Mouse (Mus musculus) fat pad, adult 2 months (tissue): ENCODE results near the gene Serpinf1.

ENCODE experiments used
- DNase-seq: peaks from one replicate; pipeline ENCODE4 v3.0.0-alpha.2; 2011; ENCODE audit warnings: low read depth, low spot score; ENCODE audit errors: extremely low read depth

Gene Serpinf1

DNA sequence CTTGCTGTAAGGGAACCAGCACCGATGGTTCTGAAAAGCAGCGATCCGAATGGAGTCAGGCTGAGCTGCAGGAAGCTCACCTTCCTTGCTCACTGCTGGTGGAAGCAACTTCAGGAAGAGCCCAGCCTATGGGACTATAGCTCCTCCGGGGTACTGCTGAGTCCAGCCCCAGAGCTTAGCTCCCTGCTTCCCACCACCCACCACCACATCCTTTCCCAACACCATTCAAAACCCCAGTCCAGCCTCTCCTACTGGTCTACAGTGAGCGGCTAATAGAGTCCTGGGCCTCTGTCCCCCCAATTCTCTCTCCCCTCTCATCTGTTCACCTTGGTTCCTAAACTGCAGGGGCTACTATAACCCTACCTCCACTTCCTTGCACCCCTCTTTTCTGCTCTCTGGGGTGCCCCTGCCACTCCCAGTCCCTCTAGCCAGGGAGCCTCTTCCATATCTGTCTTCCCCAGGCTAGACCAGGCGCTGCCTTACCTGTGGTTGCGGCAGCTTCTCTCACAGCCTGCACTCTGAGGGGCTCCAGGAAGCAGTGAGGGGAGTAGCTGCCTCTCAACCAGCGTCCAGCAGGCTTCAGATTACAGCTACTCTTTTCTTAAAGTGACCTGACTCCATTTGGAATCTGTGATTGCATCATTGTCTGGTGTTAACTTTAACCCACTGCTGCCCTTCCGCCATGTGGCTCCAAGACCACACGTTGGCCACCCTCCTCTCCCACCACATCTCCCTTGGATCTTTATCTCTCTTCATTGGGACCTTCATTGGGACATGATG is at the start of gene Serpinf1:
Gene Serpinf1 (minus strand): TSS at position 689 of the 780 bp plus-strand sequence.
- DNase-seq = no peak

DNA sequence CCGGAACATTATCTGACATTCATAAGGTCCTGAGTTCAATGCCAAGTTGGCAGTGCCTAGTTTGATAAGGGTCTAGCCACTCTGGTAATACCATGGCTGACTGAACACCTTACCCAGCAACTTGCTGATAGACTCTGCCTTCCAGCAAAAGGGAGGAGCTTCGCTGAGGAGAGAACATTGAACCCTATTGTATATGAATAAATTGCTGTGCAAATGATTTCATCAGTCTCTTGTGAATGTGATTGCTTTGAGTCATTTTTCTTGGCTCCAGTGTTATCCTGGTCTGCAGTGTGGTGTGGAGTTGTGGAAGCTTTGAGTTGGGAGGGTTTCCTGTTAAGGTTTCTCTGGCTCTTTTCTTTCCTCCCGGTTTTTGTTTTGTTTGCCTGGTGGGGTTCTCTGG is 48.2 kb upstream of the Serpinf1 start:
- peak; percentile 88 for DNase-seq

DNA sequence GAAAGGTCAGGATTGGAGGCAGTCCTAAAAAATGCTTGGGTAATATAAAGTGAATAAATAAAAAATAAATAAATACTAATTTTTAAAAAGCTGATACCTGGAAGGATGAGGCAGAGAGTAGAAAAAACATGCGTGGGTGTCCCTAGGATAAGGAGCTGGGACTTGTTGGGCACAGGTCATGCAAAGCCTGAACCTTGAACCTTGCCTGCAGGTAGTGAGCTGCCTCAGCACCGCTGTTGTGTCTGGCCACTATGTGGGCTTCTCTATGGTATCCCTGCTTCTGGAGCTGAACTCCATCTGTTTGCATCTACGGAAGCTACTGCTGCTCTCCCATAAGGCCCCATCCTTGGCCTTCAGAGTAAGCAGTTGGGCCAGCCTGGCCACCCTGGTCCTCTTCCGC is 46.8 kb upstream of the Serpinf1 start:
- DNase-seq = no peak

DNA sequence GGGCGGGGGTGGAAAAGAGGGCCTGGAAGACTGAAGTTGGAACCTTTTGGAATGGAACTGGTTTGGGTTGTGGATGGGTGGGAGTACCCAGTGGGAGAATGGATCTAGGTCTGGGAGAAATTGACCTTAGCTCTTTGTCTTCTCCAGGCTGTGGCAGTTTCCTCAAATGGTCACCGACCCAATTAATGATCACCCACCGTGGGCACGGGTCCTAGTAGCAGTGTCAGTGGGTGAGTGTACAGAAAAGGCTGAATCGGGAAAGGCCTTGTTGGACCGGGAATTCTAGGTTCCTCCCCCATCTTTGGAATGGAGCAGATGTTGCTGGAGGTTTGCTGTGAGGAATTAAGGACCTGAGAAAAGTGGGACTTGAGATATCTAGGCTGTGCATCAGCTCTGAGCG is 45.9 kb upstream of the Serpinf1 start:
- no peak for DNase-seq

DNA sequence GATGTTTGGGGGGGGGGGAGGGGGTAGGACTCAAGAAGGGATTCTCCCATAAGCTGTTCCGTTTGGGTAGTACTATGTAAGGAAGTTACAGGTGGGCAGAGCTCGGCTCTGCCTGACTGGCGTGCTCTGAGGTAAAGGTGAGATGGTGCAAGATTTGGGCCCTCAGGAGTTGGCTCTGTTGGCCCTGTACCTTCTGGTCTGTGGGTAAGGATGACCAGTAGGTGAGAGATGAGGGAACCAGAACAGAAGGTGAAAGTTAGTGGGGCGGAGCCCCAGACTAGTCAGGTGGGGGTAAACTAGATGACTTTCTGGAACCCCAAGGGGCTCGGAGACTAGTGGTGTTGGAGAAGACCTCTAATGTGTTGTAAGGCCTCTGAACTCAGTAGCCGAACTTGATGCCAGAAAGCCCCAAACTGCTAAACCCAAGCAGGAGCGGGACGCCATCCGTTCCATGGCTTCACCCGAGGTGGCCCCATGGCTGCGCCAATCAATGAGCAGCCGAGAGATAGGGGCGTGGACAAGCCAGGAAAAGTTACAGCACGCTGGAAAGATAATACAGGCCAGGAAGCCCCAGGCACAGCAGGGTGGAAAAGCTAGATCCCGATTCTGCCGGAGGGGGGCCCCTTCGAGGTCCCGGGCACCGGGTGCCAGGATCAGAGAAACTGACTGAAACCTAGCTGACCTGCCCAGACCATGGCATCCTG is 45.2 kb upstream of the Serpinf1 start:
- peak; percentile 91 for DNase-seq

DNA sequence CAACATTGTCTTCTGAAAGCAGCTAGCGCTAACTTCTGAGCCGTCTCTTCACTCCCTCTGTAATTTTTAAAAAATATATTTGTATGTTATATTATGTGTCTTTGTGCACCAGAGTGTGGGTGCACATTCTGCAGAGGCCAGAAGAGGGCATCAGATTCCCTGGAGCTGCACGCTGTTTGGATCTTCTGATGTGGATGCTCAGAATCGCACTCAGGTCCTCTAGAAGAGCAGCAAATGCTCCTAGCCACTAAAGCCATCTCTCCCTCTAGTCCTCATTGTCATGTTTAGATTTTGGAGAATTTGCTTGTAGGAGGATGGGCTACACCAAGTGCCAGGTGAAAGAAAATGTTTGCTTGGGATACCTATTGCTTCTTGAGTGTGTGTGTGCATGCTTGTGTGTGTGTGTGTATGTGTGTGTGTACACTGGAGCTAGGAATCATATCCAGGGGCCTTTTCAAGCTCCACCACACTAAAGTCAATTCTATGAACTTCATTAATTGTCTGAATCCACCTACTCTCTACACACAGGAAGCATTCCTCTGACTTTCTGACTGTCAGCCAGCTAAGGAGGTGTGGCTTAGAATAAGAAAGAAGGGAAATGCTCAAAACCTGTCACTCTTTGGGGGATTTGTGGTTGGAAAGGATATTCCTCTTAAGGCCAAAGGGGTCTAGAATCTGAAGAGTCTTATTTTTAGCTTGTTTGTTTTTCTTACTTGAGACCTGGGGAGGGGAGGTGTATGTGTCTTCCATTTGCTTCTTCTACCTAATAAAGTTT is 44.4 kb upstream of the Serpinf1 start:
- no peak for DNase-seq

DNA sequence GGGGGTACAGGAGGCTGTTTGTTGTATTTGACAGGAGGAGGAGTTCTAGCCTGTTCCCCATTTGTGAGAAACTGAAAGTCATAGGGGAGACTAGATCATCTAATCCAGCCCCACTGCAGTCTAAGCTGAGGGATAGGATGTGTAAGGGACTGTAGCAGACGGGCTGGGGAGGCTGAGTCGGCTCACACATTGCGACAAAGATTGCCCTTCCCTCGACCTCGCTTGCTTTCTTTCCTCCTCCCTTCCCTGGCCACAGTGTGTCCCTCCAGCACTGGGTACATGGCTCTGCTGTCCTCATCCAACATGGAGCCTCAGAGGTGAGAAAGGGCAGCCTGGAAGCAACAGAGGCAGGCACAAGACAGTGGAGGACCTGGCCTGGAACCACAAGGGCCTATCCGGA is 42.5 kb upstream of the Serpinf1 start:
- DNase-seq = no peak

DNA sequence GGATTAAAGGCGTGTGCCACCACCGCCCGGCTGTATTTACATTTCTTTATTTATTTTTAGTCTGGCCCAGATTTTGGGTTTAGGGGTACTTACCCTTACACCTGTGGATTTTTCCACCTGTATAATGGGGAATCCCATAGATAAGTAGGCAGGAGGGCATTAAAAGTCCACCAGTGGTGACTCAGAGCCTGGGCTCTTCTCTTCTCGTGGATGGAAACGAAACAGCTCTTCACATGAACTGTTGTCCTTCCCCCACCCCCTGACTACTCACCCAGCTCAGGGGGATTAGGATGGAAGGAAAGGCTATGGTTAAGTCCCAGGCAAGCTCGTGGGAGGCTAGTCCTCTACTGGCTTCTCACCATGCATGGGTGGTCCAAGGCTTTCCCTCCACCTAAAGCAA is 41.9 kb upstream of the Serpinf1 start:
- DNase-seq = no peak

DNA sequence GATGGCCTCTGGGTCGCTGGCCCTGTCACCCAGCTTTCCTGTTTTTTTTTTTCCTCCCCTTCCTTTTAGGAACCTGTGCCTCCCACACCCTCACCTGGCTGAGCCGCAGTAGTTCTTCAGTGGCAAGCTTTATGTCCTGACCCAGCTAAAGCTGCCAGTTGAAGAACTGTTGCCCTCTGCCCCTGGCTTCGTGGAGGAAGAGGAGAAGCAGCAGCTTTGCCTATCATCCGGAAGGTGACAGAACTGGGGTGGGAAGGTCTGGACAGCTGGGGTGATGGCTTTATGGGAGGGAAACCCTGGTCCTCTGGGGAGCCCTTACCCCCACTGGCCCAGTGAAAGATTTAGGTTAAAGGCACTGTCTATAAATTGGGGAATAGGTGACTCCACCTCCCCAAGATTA is 41.1 kb upstream of the Serpinf1 start:
- no peak for DNase-seq

DNA sequence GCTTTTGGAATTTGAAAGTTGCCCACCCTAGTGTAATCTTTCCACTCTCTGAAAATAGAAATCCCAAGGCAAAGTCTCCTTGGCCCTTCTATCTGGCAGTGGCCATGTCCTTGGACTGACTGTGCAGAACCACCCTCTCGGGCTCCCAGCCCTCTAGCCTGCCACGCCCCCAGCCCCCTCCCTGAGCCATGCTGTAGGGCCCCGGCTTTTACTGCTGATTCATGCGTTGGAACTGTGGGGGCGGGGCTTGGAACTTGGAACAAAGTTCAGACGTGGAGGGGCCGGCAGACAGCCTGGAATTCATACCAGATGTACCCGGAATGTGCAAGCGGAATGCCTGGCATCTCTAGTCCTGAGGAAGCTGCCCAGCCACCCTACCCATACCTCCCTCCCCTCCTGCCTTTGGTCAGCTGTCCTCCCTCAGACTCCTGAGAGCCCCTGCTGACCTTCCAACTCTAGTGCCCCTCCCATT is 40.4 kb upstream of the Serpinf1 start:
- DNase-seq = no peak

DNA sequence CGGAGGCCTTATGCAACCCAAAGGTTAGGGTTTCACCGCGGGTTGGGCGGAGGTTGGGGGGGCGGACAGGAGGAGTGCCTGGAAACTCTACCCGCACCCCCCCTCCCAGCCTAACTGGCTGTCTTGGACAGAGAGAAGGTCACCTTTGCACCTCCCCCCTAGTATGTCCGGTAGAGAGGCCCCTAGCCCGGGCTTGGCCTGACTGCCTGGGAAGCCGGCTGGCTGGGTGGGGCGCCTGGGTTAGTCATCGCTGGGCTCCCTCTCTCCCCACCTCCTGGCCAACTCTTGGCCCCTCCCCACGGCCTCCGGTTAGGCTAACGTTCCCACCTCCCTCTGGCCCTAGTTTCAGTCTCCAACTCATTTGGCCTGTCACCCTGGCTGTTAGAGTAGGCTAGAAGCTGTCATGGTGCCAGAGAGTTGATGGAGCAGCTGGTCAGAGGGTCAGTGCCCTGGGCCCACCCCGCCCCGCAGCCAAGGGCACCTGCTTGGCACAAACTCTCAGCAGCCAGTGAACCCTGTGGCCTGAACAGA is 39.8 kb upstream of the Serpinf1 start:
- DNase-seq = no peak

DNA sequence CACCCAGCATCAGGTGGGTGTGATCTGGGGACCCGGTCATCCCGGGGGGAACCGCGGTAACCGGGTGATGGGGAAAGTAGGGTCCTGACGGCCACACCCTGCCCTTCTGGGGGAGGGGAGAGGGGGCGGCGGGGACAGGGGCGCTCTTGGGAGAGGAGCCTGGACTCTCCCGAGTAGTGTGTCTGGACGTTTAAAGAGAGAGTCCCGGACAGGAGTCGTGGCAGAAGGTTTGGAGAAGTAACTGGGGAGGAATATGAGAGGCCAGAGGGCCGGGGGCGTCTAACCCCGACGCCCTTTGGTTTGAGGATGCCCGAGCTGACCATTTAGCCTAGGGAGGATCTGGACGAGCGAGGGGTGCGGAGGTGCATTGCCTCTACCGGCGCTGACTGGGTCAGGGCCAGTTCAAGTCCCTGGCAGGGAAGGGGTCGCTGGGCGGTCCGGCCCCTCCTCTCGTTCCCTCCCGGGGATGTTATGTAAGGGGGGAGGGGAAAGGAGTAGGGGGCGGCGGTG is 39.3 kb upstream of the Serpinf1 start:
- DNase-seq = no peak

DNA sequence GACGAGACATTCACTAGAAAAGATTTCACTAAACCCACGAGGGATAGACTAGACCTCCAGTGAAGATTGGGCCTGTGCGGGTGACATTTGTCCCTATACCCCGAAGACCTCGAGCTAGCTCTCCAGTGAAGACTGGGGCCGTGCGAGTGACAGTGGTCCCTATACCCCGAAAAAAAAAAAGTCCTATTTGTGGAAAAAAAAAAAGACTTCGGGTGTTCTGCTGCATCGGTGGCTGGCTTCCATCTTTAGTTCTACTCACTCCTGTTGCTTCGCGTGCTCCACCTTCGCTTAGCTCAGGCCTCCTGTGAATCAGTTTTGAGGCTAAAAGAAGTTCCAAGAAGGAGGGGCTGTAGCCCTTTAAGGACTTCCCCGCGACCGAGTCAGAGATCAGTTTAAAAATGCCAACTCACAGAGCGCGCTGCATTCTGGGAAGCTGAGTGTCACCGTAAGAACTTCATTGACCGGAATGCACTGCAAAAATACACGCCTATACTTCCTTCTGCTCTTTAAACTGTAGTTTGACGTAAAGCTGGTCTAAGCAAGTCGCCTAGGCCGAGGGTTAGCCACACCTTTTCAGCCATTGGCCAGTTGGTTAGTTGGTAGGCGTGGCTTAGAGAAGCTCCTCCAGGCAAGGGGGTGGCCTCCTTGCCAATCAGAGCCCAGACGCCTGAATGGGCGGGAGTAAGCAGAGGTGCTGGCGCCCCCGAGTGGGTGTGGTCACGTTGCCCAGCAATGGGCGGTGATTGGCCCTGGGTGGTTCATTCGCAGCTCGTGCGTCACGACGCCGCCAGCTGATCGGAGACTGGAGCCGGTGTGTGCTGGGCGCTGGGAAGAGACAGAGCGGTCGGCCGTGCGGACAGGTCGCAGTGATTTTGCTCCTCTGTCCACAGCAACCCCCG is 38.6 kb upstream of the Serpinf1 start, which contains the start of gene Tlcd2:
Gene Tlcd2 (plus strand): TSS at position 872 of the 899 bp plus-strand sequence.
- DNase-seq = peak; percentile 100

DNA sequence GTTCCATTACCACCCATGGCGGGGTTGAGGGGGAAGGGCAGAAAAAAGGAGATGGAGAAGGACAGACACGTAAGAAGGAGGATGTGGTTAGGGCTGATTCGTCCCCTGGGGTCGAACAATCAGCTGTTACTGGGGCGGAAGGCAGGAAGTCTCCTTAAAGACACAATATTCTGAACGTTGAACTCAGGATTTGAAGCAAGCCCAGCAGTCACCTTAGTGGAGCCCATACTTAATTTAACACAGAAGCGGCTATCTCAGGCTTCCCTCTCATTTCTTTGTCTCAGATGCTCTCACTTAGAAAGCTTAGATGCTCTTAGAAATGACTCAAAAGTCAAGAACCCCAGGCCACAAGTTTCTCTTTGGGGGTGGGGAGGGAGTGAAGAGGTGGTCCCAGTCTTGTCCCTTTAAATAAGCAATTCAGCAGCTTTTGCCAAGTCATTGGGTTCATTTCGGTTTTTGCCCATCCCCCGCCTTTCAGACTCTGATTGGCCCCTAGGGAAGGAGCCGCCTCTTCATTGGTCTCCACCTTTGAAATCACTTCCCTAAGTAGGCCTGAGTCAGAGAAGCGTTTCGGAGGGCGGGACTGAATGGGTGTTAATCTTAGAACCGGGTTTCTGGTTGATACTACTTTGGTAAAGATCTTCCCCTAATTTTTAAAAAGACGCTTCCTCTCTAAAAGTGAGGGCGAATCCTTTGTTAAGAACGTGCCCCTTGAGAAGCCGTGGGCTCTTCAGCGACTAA is 37.8 kb upstream of the Serpinf1 start:
- DNase-seq = no peak

DNA sequence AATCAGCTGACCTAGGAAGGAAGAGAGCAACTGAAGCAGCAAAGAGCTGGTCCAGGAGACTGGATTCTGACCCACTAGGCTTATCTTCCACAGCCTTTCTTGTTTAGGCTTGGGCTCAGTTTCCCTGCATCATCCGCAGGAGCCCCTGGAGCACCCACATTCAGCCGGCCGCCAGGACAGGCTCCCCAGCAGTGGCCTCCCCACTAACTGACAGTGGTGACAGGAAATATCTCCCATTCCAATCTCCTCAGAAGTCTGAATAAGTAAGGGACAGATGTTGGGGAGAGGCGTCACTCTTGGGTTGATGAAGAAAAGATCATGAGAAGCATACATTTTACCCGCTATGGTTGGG is 37.2 kb upstream of the Serpinf1 start:
- DNase-seq = no peak

DNA sequence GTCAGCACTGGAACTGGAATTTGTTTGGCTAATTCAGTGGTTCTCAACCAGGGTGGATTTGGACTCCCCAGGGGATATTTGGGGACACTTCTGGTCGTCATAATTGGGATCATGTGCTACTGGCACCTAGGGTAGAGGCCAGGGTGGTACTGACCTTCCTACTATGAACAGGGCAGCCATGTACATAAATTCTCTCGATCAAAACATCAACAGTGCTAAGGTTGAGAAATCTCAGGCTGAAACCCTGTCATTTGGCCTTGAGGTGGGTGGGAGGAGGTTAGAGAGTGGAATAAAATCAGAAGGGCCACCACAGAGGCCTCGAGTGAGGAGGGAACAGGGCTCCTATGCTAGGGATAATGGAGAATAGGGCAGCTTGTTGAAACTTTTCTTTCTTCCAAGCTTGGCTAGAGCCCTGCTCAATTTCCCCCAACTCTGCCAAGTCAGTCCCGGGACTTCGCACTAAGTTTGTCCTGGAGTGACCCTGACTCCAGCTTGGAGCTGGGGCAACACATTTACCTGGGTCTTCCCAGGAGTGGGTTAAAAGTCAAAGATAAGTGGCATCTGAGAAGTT is 36.7 kb upstream of the Serpinf1 start:
- DNase-seq = no peak

DNA sequence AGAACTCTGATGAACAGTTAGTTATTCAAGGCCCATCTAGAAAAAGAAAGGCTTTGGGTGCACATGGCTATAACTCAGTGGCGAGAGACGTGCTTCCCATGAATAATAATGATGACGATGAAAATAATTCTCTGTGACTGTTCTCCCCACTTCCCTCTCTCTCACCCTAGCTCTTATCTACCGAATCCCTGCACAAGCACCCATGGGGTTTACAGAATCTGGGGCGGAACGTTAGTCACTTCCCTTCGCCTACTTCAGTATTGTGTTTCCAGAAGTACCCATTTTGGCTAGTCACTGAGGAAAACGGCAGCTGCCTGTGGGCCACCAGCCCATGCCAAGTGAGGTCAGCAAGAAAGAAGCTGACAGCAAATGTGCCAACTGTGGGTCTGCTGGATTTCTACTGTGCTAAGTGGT is 36.1 kb upstream of the Serpinf1 start:
- DNase-seq = no peak

DNA sequence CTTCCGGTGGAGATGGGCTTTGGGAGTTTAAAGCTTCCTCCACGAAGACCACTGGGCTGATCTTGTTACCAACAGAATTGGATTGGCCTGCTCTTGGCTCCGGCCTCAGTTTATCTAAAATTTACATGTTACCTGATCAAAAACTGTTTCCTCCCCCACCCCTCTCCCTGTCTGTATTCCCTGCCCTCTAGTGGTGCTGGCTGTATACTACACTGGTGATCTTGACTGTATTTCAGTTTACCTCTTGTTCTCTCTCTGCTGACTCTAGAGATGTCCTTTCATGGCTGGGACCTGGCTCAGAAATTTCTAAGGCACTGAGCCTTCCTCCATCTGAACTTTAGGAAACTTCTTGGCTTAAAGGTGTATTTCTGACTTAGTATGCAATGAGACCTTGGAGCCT is 35.7 kb upstream of the Serpinf1 start:
- DNase-seq = no peak

DNA sequence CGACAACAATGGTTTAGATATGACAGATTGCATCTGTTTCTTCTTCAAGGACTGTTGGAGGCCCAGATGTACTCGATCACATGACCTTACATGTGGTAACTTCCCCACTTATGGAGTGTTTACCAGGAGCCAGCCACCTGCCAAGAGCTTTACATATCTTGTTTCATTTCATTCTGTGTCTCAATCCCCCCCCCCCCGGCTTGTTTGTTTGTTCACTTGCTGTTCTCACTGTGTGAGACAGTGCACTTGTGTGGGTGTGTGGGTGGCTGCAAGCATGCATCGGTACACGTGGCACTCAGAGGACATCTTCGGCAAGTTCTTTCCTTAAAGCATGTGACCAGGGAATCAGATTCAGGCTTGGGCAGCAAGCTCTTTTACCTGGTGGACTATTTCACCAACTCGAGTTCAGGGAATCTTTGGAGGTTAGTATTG is 34.0 kb upstream of the Serpinf1 start:
- no peak for DNase-seq
